Mouse (Mus musculus) kidney, adult 2 months (tissue): ENCODE data around the gene Slc46a3.

Experiments used
- CTCF ChIP-seq: fragments of 200-500 bp; conservative IDR thresholded peaks from 2 replicates; pipeline ENCODE4 v1.5.1; 2011; ENCODE audit warnings: low read depth, mild to moderate bottlenecking, control low read depth, low read length, moderate library complexity, mixed read lengths; ENCODE audit not compliant: insufficient read depth, insufficient read length
- POLR2A ChIP-seq: fragments of 200-500 bp; IDR thresholded peaks from one replicate; pipeline ENCODE4 v1.6.1; 2011; ENCODE audit warnings: low read depth, low read length, control low read depth

- no peak for TF ChIP-seq CTCF
- no peak for TF ChIP-seq POLR2A
These were observed 34.6 kb downstream of the Slc46a3 start for GRCm38 (mm10) chr5:147860076-147860448.
